Mouse (Mus musculus): ENCODE measurements around the gene Lrig3.

Gene Lrig3

GRCm38 (mm10) chr10:126002081-126002755 lies 36.2 kb downstream of the Lrig3 start:
- DNase-seq (ENCODE audit: low read depth, low spot score) = no peak

- no peak for DNase-seq (ENCODE audit: low read depth, low spot score)
These were observed 37.0 kb downstream of the Lrig3 start for GRCm38 (mm10) chr10:126002818-126003506.

GRCm38 (mm10) chr10:126003857-126004256 lies 37.9 kb downstream of the Lrig3 start:
- no peak for DNase-seq (ENCODE audit: low read depth, low spot score)

- DNase-seq (ENCODE audit: low read depth, low spot score) = no peak
These were observed 47.7 kb downstream of the Lrig3 start for GRCm38 (mm10) chr10:126013667-126014066.

DNA sequence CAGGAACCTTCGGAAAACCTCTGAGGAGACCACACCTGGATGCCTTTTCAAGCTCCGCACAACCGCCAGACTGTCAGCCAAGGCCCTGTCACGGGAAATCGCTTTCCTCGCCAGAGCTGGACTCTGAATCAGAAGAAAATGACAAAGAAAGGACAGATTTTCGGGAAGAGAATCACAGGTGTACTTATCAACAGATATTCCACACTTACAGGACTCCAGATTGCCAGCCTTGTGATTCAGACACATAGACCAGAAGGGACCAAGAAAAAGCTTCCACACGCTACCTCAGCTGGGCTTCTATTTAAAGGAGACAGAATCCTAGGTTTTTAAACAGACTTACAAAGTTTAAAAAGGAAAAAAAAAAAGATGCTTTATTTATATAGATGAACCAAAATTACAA lies 48.7 kb downstream of the Lrig3 start:
- no peak for DNase-seq (ENCODE audit: low read depth, low spot score)

DNA sequence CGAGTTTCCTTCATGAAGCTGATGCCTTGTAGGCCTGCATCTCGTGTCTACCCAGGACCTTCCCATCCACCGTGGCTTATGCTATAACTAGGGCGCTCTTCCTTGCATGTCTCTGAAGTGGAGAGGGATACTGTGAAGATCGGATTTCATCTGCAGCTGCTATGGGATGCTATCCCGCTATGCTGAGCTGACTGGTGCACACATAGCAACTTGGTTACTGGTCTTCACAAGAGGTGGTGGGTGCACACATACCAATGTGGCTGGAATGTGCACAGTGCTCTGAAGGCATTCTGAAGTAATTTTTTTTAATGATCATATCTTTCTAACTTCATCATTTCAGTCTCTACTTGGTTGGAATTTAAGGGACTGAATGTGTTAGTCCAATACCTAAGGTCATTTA lies 49.7 kb downstream of the Lrig3 start:
- DNase-seq (ENCODE audit: low read depth, low spot score) = no peak

- DNase-seq (ENCODE audit: low read depth, low spot score) = no peak
These were observed 53.5 kb downstream of the Lrig3 start for GRCm38 (mm10) chr10:126019350-126019991.

- DNase-seq (ENCODE audit: low read depth, low spot score) = no peak
These were observed 62.8 kb downstream of the Lrig3 start for GRCm38 (mm10) chr10:126028574-126029440.

DNA sequence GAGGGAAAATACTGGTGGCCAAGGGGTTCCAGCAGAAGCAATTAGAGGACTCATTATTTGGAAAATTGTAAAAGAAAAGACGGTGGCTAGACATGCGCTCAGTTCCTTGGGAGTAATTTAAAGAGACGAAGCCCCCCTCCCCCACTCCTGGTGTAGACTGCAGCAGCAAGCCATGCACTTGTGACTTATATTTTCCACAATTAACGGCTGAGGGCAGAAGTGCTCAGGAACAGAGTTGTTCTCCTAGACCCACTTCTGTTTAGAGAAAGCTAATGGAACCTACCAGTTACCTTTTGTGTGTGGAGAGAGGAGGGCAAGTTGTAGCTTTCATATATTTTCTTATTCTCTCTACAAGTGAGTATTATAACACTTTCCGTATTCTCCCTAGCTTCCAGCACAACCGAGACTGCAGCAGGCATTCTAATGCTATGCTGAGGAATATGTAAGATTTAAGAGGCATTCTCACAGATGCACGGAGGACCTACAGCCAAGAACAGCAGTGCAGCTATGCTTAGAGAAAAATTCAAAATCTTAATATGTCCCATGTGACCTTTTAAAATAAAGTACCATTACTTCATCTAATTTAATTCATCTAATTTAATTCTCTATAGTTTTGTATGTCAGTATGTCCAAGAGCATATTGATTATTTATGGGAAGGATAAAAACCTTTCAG lies 63.6 kb downstream of the Lrig3 start:
- DNase-seq (ENCODE audit: low read depth, low spot score) = no peak

- no peak for DNase-seq (ENCODE audit: low read depth, low spot score)
These were observed 90.9 kb downstream of the Lrig3 start for GRCm38 (mm10) chr10:126056881-126057280.

GRCm38 (mm10) chr10:126062812-126063211 lies 96.8 kb downstream of the Lrig3 start:
- no peak for DNase-seq (ENCODE audit: low read depth, low spot score)
